Mouse (Mus musculus) small intestine, adult 2 months (tissue): ENCODE measurements around the gene Pkp4.

ENCODE experiments used
- CTCF ChIP-seq: fragments of 200-500 bp; IDR thresholded peaks from 2 replicates; pipeline ENCODE4 v1.5.1; 2012; ENCODE audit warnings: low read depth, mild to moderate bottlenecking, control low read depth, inconsistent platforms, low read length, moderate library complexity, mixed read lengths; ENCODE audit not compliant: insufficient replicate concordance, insufficient read length; ENCODE audit errors: extremely low read depth
- POLR2A ChIP-seq: fragments of 200-500 bp; IDR thresholded peaks from 2 replicates; pipeline ENCODE4 v1.6.1; 2012; ENCODE audit warnings: low read depth, mild to moderate bottlenecking, control low read depth, inconsistent platforms, low read length, moderate library complexity

DNA sequence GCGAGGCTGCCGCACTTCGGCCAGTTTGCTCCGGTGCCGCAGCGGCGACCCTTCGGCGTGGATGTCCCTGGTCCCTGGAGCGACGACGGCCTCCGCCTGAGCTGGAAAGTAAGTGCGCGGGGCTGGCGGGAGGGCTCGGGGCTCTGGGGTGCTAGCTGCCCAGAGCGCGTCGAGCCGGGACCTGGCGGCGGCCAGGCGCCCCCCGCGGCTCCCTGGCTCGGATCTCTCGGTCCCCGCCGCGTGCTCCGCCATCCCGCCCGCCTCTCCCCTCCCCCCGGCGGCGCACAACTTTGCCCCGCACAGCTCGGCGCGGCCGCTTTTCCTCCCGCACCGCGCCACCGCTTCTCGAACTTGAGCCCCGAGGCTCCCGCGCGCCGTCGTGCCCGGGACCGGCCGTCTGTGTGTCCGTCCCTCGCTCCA is 381 bp downstream of the Pkp4 start:
- no peak for TF ChIP-seq CTCF
- no peak for TF ChIP-seq POLR2A
